Mouse (Mus musculus) 3T3-L1 (cell line): ENCODE results near the gene Ssmem1.

Experiments used
- DNase-seq: peaks from one replicate; pipeline ENCODE4 v3.0.0-alpha.2; 2015; ENCODE audit warnings: low read depth, low spot score

The Ssmem1 gene

GRCm38 (mm10) chr6:30552628-30553027, 43.0 kb downstream of the Ssmem1 start:
- DNase-seq: no peak

GRCm38 (mm10) chr6:30553381-30554010, 43.8 kb downstream of the Ssmem1 start:
- peak; percentile 24 for DNase-seq

GRCm38 (mm10) chr6:30554092-30554491, 44.4 kb downstream of the Ssmem1 start:
- no peak for DNase-seq

- no peak for DNase-seq
Observed at GRCm38 (mm10) chr6:30554621-30555170, 45.0 kb downstream of the Ssmem1 start.

GRCm38 (mm10) chr6:30556080-30556479, 46.4 kb downstream of the Ssmem1 start:
- DNase-seq: peak; percentile 95

- no peak for DNase-seq
Observed at GRCm38 (mm10) chr6:30559726-30560125, 50.1 kb downstream of the Ssmem1 start.

- peak; percentile 72 for DNase-seq
Observed at GRCm38 (mm10) chr6:30562132-30562531, 52.5 kb downstream of the Ssmem1 start.

GRCm38 (mm10) chr6:30563575-30563974, 53.9 kb downstream of the Ssmem1 start:
- DNase-seq: no peak

- DNase-seq: no peak
Observed at GRCm38 (mm10) chr6:30564051-30564450, 54.4 kb downstream of the Ssmem1 start.

GRCm38 (mm10) chr6:30568069-30568468, 58.4 kb downstream of the Ssmem1 start, which contains the start of gene Cpa4:
Cpa4 (plus strand) TSS chr6:30568369.
- DNase-seq: peak; percentile 17

- no peak for DNase-seq
Observed at GRCm38 (mm10) chr6:30569331-30569730, 59.7 kb downstream of the Ssmem1 start.
